Mouse (Mus musculus): Measurements from ENCODE around the gene Zmym6. TPM values are rescaled to one million over a fixed set of nuclear protein-coding genes. Genes with fewer than 3 reads are reported as not detected.
A peak's percentile ranks its signal among the peaks of the same experiment; 100 is the strongest.

The Zmym6 gene
- total and polyA plus RNA-seq, 2 experiments: 1.4 to 7.2 TPM

DNA sequence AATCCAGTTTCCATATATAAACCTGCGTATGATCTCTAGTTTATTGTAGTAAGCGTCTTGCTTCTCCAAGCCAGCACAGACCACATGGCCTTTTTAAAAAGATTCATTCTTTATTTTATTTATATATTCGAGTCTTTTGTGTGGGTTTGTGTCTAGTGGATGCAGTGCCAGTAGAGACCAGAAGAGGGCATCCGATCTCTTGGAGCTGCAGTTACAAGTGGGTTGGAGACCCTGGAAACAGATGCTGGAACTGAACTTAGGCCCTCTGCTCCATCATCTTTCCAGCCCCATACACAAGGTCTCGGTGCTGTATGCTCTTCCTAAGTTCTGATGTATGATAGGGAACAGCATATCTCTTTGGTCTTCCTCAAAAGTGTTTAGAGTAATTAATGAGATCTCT is 78.6 kb downstream of the Zmym6 start:
- no peak for DNase-seq (ENCODE audit: extremely low read depth, low read depth, low spot score)
- H3K27ac ChIP-seq (replicated peaks; ENCODE audit: insufficient read depth, low read depth, low read length): no peak overlapping the region
- 58% methylated on average over 5 of the region's 5 CpGs for WGBS
- H3K27me3 ChIP-seq (ENCODE audit: control insufficient read depth, insufficient read depth, low read length): no peaks in the 10 kb centered on the region
- H3K4me1 ChIP-seq (ENCODE audit: control insufficient read depth, insufficient read depth, low read length): no peaks in the 10 kb centered on the region
- no peaks in the 10 kb centered on the region for H3K79me2 ChIP-seq (ENCODE audit: control insufficient read depth, insufficient read depth, low read length)
- TF ChIP-seq CTCF (IDR thresholded peaks at IDR 0.05; ENCODE audit: low read depth, low read length) (no peak), POLR2A (IDR thresholded peaks at IDR 0.05; ENCODE audit: extremely low read depth, insufficient read depth, low read length) (no peak)
- H3K4me3 ChIP-seq (ENCODE audit: insufficient read depth, low read depth, low read length): no peak overlapping the region
- no peaks in the 10 kb centered on the region for H3K36me3 ChIP-seq (ENCODE audit: control insufficient read depth, insufficient read depth, low read length)
- H3K9ac ChIP-seq (ENCODE audit: low read depth, low read length): no peak overlapping the region

DNA sequence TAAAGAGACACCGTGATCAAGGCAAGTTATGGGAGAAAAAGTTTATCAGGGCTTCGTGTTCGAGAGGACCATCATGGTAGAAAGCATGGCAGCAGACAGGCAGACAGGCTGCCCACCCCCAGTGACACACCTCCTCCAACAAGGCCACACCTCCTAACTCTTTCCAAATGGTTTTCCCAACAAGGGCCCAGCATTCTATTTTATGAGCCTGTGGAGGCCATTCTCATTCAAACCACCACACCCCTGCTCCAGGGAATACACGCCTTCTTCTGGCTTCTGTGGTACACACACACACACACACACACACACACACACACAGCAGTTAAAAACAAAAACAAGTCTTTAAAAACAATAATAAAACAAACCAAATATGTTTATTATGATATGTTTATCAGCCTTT is 80.6 kb downstream of the Zmym6 start:
- no peak for TF ChIP-seq POLR2A (IDR thresholded peaks at IDR 0.05; ENCODE audit: extremely low read depth, insufficient read depth, low read length)
- no peak for TF ChIP-seq CTCF (IDR thresholded peaks at IDR 0.05; ENCODE audit: low read depth, low read length)
- WGBS: 83% methylated on average over 4 of the region's 4 CpGs
- H3K4me3 ChIP-seq (ENCODE audit: insufficient read depth, low read depth, low read length): no peak overlapping the region

DNA sequence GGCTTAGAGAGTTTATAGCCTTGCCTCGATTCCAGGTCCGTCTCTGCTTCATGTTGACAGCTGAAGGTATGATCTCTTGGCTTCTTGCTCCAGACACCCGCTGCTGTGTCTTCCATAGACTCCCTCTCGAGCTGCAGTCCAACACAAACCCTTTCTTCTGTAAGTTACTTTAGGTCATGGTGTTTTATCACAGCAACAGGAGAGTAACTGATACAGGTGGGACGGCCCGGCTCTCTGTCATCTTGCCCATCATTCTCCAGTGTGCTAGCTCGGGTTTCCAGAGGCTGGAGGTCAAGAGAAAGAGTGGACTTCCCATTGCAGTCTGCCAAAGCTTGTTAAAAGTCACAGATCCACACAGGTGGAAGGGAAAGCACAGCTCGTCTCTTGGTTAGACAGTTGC is 86.7 kb downstream of the Zmym6 start:
- no peak for TF ChIP-seq POLR2A (IDR thresholded peaks at IDR 0.05; ENCODE audit: extremely low read depth, insufficient read depth, low read length)
- no peak for TF ChIP-seq CTCF (IDR thresholded peaks at IDR 0.05; ENCODE audit: low read depth, low read length)
- 72% methylated on average over 8 of the region's 8 CpGs for WGBS

More for the DNA sequence above, 80.6 kb downstream of the Zmym6 start:
- no peaks in the 10 kb centered on the region for H3K4me1 ChIP-seq (ENCODE audit: control insufficient read depth, insufficient read depth, low read length)
- H3K27me3 ChIP-seq (ENCODE audit: control insufficient read depth, insufficient read depth, low read length): no peaks in the 10 kb centered on the region
- H3K36me3 ChIP-seq (ENCODE audit: control insufficient read depth, insufficient read depth, low read length): no peaks in the 10 kb centered on the region
- DNase-seq (ENCODE audit: extremely low read depth, low read depth, low spot score): no peak
- no peak overlapping the region for H3K27ac ChIP-seq (replicated peaks; ENCODE audit: insufficient read depth, low read depth, low read length)
- no peaks in the 10 kb centered on the region for H3K79me2 ChIP-seq (ENCODE audit: control insufficient read depth, insufficient read depth, low read length)
- no peak overlapping the region for H3K9ac ChIP-seq (ENCODE audit: low read depth, low read length)

DNA sequence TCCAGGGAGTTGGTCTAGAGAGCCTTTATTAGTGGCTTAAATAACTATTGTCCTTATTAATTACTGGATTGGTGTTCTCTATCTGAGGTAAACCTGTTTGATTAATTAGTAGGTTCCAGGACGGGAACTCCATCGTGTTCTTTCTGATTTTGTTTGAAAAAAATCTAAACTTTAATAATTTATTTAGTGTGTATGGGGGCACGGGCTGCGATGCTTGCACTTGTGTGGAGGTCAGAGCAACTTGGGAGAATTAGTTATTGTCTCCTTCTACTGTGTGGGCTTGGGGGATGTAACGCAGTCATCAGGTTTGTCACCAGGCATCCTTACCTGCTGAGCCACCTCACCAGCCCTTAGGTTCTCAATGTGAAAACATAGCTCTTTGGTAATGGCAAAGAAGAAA is 89.9 kb downstream of the Zmym6 start:
- H3K36me3 ChIP-seq (ENCODE audit: control insufficient read depth, insufficient read depth, low read length): no peaks in the 10 kb centered on the region
- H3K27me3 ChIP-seq (ENCODE audit: control insufficient read depth, insufficient read depth, low read length): peaks cover 16% of the 10 kb centered on the region
- no peak for TF ChIP-seq CTCF (IDR thresholded peaks at IDR 0.05; ENCODE audit: low read depth, low read length)
- TF ChIP-seq POLR2A (IDR thresholded peaks at IDR 0.05; ENCODE audit: extremely low read depth, insufficient read depth, low read length): no peak
- no peak overlapping the region for H3K9ac ChIP-seq (ENCODE audit: low read depth, low read length)
- WGBS: 81% methylated on average over 5 of the region's 5 CpGs
- H3K79me2 ChIP-seq (ENCODE audit: control insufficient read depth, insufficient read depth, low read length): no peaks in the 10 kb centered on the region
- no peak overlapping the region for H3K27ac ChIP-seq (replicated peaks; ENCODE audit: insufficient read depth, low read depth, low read length)
- 0 out of 2 replicates have a peak, but pooled peaks cover 3% of the 10 kb centered on the region for H3K4me1 ChIP-seq (ENCODE audit: control insufficient read depth, insufficient read depth, low read length)
- H3K4me3 ChIP-seq (ENCODE audit: insufficient read depth, low read depth, low read length): no peak overlapping the region
- no peak for DNase-seq (ENCODE audit: extremely low read depth, low read depth, low spot score)

More for the DNA sequence above, 86.7 kb downstream of the Zmym6 start:
- H3K4me3 ChIP-seq (ENCODE audit: insufficient read depth, low read depth, low read length): no peak overlapping the region
- no peaks in the 10 kb centered on the region for H3K79me2 ChIP-seq (ENCODE audit: control insufficient read depth, insufficient read depth, low read length)
- H3K27ac ChIP-seq (replicated peaks; ENCODE audit: insufficient read depth, low read depth, low read length): no peak overlapping the region
- H3K36me3 ChIP-seq (ENCODE audit: control insufficient read depth, insufficient read depth, low read length): no peaks in the 10 kb centered on the region
- no peak overlapping the region for H3K9ac ChIP-seq (ENCODE audit: low read depth, low read length)
- H3K27me3 ChIP-seq (ENCODE audit: control insufficient read depth, insufficient read depth, low read length): peaks cover 6% of the 10 kb centered on the region
- no peaks in the 10 kb centered on the region for H3K4me1 ChIP-seq (ENCODE audit: control insufficient read depth, insufficient read depth, low read length)
- no peak for DNase-seq (ENCODE audit: extremely low read depth, low read depth, low spot score)

DNA sequence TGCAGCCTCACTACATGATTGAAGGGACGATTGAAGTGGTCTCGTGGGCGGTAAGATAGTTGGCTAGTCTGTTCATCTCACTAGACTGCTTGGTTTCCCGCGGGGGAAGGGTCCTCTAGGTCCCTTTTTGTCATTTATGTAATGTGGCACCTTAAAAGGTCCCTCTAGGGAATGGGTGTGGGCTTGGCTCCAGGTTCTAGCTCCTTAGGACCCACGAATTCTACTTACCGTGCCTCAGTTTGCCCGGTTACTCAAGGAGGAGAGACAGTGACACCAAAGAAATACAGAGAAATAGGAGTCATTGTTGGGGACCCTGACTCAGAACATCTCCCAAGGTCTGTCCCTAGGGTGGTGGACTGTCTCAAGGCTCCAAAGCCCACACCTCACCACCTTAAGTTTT is 90.5 kb downstream of the Zmym6 start:
- H3K4me1 ChIP-seq (ENCODE audit: control insufficient read depth, insufficient read depth, low read length): 0 out of 2 replicates have a peak, but pooled peaks cover 3% of the 10 kb centered on the region
- H3K27me3 ChIP-seq (ENCODE audit: control insufficient read depth, insufficient read depth, low read length): peaks cover 16% of the 10 kb centered on the region
- 23% methylated on average over 8 of the region's 8 CpGs for WGBS
- no peak overlapping the region for H3K4me3 ChIP-seq (ENCODE audit: insufficient read depth, low read depth, low read length)
- no peaks in the 10 kb centered on the region for H3K36me3 ChIP-seq (ENCODE audit: control insufficient read depth, insufficient read depth, low read length)
- TF ChIP-seq CTCF (IDR thresholded peaks at IDR 0.05; ENCODE audit: low read depth, low read length) (no peak), POLR2A (IDR thresholded peaks at IDR 0.05; ENCODE audit: extremely low read depth, insufficient read depth, low read length) (no peak)
- no peak overlapping the region for H3K27ac ChIP-seq (replicated peaks; ENCODE audit: insufficient read depth, low read depth, low read length)
- H3K9ac ChIP-seq (ENCODE audit: low read depth, low read length): no peak overlapping the region
- no peak for DNase-seq (ENCODE audit: extremely low read depth, low read depth, low spot score)
- no peaks in the 10 kb centered on the region for H3K79me2 ChIP-seq (ENCODE audit: control insufficient read depth, insufficient read depth, low read length)

DNA sequence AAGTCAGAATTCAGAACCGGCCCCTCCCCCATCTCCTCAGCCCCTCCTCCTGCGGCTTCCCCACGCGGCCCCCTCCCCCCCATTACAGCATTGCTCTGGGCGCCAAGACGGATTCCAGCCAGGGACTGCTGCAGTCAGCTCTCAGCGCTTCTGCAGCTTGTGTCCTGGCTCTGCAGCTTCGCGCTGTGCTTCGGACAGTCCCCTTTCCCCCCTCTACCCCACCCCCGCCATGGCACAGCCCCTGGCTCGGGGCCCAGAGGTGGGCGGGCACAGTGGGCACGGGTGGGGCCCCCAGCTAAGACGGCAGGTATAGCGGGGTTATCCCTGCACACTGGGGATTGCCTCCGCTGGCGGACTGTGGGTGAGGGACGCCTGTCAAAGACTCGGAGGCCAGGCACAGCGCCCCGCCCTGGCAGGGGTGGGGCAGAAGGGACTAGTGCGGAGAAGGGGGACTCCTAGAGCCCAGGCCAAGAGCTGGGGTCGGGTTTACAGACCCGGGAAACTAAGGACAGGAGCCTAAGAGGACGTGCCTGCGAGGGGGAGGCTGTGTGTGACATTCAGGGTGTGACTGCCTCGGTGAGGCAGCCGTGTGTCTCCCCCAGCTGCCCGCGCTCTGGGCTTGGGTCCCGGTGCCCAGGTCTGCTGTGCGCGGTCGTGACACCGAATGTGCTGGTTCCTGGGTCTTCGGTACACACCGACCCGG is 91.2 kb downstream of the Zmym6 start:
- Histone ChIP-seq H3K27me3 (ENCODE audit: control insufficient read depth, insufficient read depth, low read length) (peaks cover 16% of the 10 kb centered on the region), H3K79me2 (ENCODE audit: control insufficient read depth, insufficient read depth, low read length) (no peaks in the 10 kb centered on the region), H3K4me1 (ENCODE audit: control insufficient read depth, insufficient read depth, low read length) (0 out of 2 replicates have a peak, but pooled peaks cover 3% of the 10 kb centered on the region), H3K36me3 (ENCODE audit: control insufficient read depth, insufficient read depth, low read length) (no peaks in the 10 kb centered on the region), H3K4me3 (ENCODE audit: insufficient read depth, low read depth, low read length) (peak overlapping the region; percentile 48; the same call in 1 of the 2 replicates), H3K27ac (replicated peaks; ENCODE audit: insufficient read depth, low read depth, low read length) (no peak overlapping the region), H3K9ac (ENCODE audit: low read depth, low read length) (peak overlapping the region; percentile 21; the same call in 1 of the 2 replicates)
- no peak for DNase-seq (ENCODE audit: extremely low read depth, low read depth, low spot score)
- TF ChIP-seq CTCF (IDR thresholded peaks at IDR 0.05; ENCODE audit: low read depth, low read length) (no peak), POLR2A (IDR thresholded peaks at IDR 0.05; ENCODE audit: extremely low read depth, insufficient read depth, low read length) (no peak)
- under 1% methylated on average over 38 of the region's 39 CpGs for WGBS

Measured in liver, adult 2 months (tissue).